Mouse (Mus musculus): ENCODE results near the gene Gli3.

The Gli3 gene

DNA sequence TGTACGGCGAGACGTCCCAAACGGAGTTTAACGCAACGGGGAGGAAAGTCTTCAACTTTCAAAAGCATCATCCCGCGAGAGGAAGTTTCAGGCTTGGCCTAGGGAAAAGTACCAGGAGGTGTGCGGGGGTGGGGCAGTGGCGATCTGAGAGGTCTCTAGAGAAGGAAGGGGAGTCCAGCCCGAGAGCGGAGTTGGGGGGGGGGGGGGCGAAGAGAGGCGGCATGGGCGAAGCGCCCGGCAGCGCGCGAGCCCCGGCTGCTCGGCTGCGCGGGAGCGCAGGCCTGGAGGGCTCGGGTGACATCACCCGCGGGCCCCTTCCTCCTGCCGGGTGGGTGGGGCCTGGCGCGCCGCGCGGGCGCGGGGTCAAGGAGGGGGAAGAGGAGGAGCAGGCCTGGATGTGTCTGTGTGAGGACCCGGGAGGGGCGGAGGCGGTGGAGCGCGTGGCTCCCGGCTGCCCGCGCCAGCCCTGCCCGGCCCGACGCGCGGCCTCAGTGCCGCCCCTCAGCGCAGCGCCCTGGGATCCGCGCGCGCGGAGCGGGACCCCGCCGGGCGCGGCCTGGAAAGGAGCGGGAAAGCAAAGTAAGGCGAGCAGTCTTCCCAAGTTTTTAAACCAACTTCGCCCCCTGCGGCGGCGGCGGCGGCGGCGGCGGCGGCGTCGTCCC, at the start of gene Gli3:
TSS of gene Gli3 (plus strand) at position 406 of the 662 bp plus-strand sequence.
- DNase-seq (ENCODE audit: low spot score): peak; percentile 54

- DNase-seq (ENCODE audit: low spot score): no peak
Observed at GRCm38 (mm10) chr13:15421182-15421750, 41.8 kb upstream of the Gli3 start.

- no peak for DNase-seq (ENCODE audit: low spot score)
Observed at GRCm38 (mm10) chr13:15442002-15442401, 21.0 kb upstream of the Gli3 start.

- DNase-seq (ENCODE audit: low spot score): no peak
Observed at GRCm38 (mm10) chr13:15444312-15444711, 18.7 kb upstream of the Gli3 start.

GRCm38 (mm10) chr13:15445591-15445990, 17.4 kb upstream of the Gli3 start:
- DNase-seq (ENCODE audit: low spot score): no peak

- DNase-seq (ENCODE audit: low spot score): no peak
Observed at GRCm38 (mm10) chr13:15446004-15446403, 17.0 kb upstream of the Gli3 start.

- DNase-seq (ENCODE audit: low spot score): no peak
Observed at GRCm38 (mm10) chr13:15446782-15447564, 16.1 kb upstream of the Gli3 start.

DNA sequence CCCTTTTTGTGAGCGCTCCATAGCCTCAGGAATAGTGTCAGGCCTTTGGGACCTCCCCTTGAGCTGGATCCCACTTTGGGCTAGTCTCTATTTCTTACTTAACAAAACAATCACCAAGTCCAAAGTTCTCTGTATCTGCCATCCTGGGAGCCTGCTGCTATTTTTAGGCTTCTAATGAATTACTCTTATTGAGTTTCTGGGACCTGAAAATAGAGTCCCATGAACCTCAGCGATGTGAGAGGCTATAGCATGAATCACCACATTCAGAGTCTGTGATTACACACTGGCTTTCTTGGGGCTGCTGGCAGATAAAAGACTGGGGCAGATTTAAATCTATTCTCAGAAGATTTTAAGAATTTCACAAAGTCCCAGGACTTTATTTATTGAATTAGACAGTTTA, 12.1 kb upstream of the Gli3 start:
- no peak for DNase-seq (ENCODE audit: low spot score)

GRCm38 (mm10) chr13:15457841-15458240, 5.2 kb upstream of the Gli3 start:
- DNase-seq (ENCODE audit: low spot score): no peak

DNA sequence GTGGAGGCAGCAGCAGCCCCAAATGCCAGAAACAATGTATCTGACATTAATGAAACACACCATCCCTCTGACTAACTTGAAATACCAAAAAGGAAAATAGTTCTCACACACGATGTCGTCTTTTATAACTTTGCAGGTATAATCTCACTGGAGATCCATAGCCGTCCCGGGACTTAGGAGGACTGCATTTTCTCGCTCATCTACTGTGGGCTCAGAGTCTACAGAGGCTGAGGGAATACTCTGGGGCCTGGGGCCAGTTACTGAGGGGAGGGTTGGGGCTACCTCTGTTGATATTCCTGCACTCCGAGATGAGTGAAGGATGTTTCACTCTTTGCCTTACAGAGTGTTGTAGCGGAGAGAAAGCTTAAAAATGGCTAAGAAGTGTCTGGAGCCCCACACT, 1.1 kb upstream of the Gli3 start:
- no peak for DNase-seq (ENCODE audit: low spot score)

DNA sequence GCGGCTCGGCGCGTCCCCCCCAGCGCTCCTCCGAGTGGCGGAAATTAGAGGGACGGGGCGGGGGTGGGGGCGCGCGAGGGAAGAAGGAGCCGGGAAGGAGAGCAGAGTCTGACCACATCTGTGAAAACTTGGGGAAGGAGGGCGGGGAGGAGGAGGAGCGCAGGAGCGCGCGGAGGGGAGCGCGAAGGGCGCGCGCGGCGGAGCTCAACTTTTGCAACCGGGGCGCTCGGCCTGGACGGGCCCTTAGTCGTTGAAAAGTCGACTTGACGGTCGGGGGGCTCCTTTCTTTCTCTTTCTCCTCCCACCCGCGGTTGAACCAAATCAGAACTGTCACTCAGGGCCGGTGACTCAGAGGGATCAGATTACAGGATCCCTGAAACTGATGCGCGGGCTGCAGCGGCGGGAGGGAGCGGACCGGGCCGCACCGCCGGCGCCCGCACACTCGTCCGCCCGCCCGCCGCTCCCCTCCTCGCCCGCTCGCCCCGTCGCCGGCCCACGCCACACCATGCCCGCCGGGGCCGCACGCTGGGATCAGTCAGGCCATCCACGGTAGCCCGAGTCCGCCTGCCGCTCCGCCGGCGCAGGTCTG, 551 bp downstream of the Gli3 start:
- no peak for DNase-seq (ENCODE audit: low spot score)

- DNase-seq (ENCODE audit: low spot score): peak; percentile 39
Observed at GRCm38 (mm10) chr13:15464081-15464526, 1.1 kb downstream of the Gli3 start.

- no peak for DNase-seq (ENCODE audit: low spot score)
Observed at GRCm38 (mm10) chr13:15464741-15465250, 1.8 kb downstream of the Gli3 start.

GRCm38 (mm10) chr13:15466496-15466895, 3.5 kb downstream of the Gli3 start:
- no peak for DNase-seq (ENCODE audit: low spot score)

DNA sequence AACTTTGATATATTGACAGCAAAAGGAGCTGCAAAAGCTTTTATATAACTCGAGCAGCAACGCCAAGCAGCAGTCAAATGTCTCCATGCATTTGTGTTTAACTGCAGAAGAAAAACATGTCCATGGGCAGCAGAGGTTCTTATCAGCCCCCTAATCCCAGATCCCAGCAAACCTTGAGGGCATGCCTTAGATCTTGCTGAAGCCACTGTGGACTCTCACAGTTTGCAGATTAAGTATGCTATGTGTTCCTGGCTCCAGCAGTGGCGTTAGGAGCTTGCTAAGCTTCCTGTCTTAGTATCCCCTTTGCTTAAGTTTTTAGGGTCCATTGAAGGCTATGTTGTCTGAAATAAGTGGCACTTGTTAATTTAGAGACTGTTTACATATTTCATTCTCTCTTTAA, 4.4 kb downstream of the Gli3 start:
- DNase-seq (ENCODE audit: low spot score): no peak

- DNase-seq (ENCODE audit: low spot score): no peak
Observed at GRCm38 (mm10) chr13:15468421-15468820, 5.4 kb downstream of the Gli3 start.

DNA sequence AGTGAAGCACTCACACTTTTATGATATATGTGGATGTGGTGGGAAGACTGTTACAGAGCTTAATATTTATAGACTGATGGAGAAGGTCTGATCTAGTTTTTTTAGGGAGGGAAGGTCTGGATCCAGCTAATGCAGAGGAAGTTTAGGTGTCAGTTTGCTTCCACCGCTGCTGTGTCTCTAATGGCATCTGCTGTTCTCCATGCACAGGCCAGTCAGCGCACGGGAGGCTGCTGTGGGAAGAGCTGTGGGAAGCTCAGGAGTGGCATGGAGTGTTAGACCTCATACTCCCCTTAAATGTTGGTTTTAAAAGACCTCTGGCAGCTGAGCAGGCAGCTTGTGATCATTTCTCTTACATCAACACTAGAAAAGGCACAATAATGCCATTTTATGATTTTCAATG, 7.0 kb downstream of the Gli3 start:
- no peak for DNase-seq (ENCODE audit: low spot score)

DNA sequence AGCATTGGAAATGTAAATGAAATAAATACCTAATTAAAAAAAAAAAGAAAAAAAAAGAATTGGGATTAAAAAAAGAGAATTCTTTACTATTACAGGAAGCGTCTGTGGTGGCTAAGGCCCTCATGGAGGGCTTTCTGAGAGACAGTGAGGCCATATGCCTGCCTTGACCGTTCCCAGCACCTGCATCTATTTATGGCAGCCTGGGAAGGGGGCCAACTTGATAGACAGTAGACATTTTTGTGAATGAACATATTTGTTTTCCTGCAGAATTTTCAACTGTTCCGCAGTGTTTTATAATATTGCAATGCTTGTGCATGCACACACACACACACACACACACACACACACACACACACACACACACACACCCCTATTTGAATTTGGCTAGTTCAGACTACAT, 9.7 kb downstream of the Gli3 start:
- no peak for DNase-seq (ENCODE audit: low spot score)

GRCm38 (mm10) chr13:15474393-15474792, 11.4 kb downstream of the Gli3 start:
- no peak for DNase-seq (ENCODE audit: low spot score)

- no peak for DNase-seq (ENCODE audit: low spot score)
Observed at GRCm38 (mm10) chr13:15486033-15486891, 23.2 kb downstream of the Gli3 start.

GRCm38 (mm10) chr13:15487334-15487733, 24.3 kb downstream of the Gli3 start:
- no peak for DNase-seq (ENCODE audit: low spot score)

DNA sequence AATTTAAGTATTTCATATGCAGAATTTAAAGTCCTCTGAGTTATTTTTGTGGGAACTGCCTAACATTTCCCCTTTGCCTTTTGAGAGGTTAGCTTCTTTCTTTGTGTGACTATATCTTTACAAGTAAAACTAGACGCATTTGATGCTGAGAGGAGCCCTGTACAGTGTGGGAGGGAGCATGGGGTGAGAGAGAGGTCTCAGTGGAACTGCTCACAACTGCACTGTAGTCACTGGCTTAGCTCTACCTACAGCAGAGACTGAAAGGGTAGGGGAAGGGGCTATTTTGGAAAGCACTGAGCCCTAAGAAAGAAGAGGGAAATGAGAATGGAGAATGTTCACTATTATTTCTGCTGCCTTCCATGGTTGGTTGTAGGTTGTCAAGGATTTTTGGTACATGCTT, 25.0 kb downstream of the Gli3 start:
- no peak for DNase-seq (ENCODE audit: low spot score)

All from ovary, postnatal 10 days (tissue).